In the genomic region with DNA sequence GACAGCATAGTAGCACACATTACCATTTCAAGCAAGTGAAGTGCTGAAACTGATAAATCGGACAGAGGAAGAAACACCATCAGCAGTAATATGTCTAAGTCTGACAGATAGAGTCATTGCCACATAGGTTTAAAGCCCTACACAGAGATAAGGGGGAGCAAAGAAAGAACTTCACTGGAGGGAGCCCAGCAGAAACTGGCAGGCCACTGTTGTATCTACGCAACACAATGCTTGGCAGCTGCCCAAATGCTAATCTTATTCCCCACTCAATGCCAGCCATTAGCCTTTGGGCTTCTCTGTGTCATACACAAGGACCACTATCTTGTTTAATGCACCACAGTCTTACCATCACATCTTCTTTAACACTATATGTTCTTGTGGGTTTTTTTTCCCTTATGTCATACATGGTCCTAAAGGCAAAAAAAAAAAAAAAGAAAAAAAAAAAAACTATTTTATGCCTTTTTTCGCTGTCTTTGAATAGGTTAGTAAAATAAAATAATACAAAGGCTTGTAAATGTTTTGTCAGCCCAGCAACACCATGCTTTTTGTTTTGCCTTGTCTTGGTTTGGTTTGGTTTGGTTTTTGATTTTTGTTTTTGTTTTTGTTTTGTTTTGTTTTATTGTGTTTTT, we compare ENCODE assay signal across 8 mouse cellular contexts.
DNase-seq lines count a peak whose midpoint lies in the region; ATAC-seq and TF ChIP-seq lines count a peak whose summit lies in the region.
"Had no signal": no experiment of that assay in that cellular context is flagged by ENCODE, and none has a peak within 500 bp of the region (broad histone marks: within the 10 kb centered on the region; RNA-seq: fewer than 3 reads in every experiment).

No protein-coding gene starts in this region.

- no peaks in the 10 kb centered on the region for H3K4me1 ChIP-seq in kidney, embryonic 15.5 days
- H3K4me1 ChIP-seq in kidney, embryonic 16.5 days (ENCODE audit: insufficient read depth, low read length), result peaks cover 3% of the 10 kb centered on the region; the same call in 1 of the 2 replicates
- H3K4me1 ChIP-seq in lung, adult 2 months (ENCODE audit: control insufficient read depth, insufficient read depth, low read length), result no peaks in the 10 kb centered on the region

- no peak for TF ChIP-seq CTCF in lung, adult 2 months (IDR thresholded peaks at IDR 0.05; ENCODE audit: insufficient read depth, low read length)

- H3K4me2 ChIP-seq in kidney, embryonic 15.5 days, result no peak overlapping the region
- no peak overlapping the region for H3K4me2 ChIP-seq in kidney, embryonic 16.5 days (replicated peaks; ENCODE audit: low read depth, low read length)
- H3K4me2 ChIP-seq: limb, embryonic 12.5 days had no signal

- WGBS in kidney, embryonic 15.5 days, result 51% methylated on average over 3 of the region's 3 CpGs
- 68% methylated on average over 3 of the region's 3 CpGs for WGBS in kidney, embryonic 16.5 days
- 46% methylated on average over 3 of the region's 3 CpGs for WGBS in lung, adult 2 months

- no peak overlapping the region for H3K4me3 ChIP-seq in kidney, embryonic 15.5 days (replicated peaks)
- no peak overlapping the region for H3K4me3 ChIP-seq in kidney, embryonic 16.5 days (ENCODE audit: low read length)
- no peak overlapping the region for H3K4me3 ChIP-seq in lung, adult 2 months (replicated peaks; ENCODE audit: extremely low read depth, low read depth, low read length)
- H3K4me3 ChIP-seq: limb, embryonic 12.5 days had no signal

- H3K27me3 ChIP-seq in kidney, embryonic 15.5 days, result no peaks in the 10 kb centered on the region
- H3K27me3 ChIP-seq in kidney, embryonic 16.5 days (ENCODE audit: insufficient read depth, low read length), result no peaks in the 10 kb centered on the region
- H3K27me3 ChIP-seq: limb, embryonic 12.5 days had no signal

- H3K9ac ChIP-seq in kidney, embryonic 15.5 days, result no peak overlapping the region
- H3K9ac ChIP-seq in kidney, embryonic 16.5 days (replicated peaks; ENCODE audit: low read length), result no peak overlapping the region
- H3K9ac ChIP-seq: limb, embryonic 12.5 days had no signal

- peak; percentile 57 for DNase-seq in adrenal gland, postnatal 14 days
- peak; percentile 60 to 65 for DNase-seq in heart, adult 18-20 months
- DNase-seq in lung, adult 2 months, result peak; percentile 6
- DNase-seq in right cerebral cortex, postnatal 25 days, result no peak

- ATAC-seq in kidney, embryonic 15.5 days (replicated peaks; ENCODE audit: low FRiP score), result no peak
- ATAC-seq in kidney, embryonic 16.5 days (ENCODE audit: low FRiP score, low TSS enrichment), result no peak
- ATAC-seq in granulocyte monocyte progenitor cell, adult 5-6 weeks (replicated peaks; ENCODE audit: poor library complexity, severe bottlenecking), result no peak

- 0 out of 2 replicates have a peak overlapping the region, but pooled peaks have one; percentile 22 for H3K27ac ChIP-seq in kidney, embryonic 15.5 days
- no peak overlapping the region for H3K27ac ChIP-seq in kidney, embryonic 16.5 days (ENCODE audit: low read length)
- H3K27ac ChIP-seq: limb, embryonic 12.5 days had no signal

- H3K9me3 ChIP-seq in kidney, embryonic 15.5 days (replicated peaks), result no peaks in the 10 kb centered on the region
- no peaks in the 10 kb centered on the region for H3K9me3 ChIP-seq in kidney, embryonic 16.5 days (ENCODE audit: low read length)
- H3K9me3 ChIP-seq: limb, embryonic 12.5 days had no signal

- no peaks in the 10 kb centered on the region for H3K36me3 ChIP-seq in kidney, embryonic 15.5 days
- no peaks in the 10 kb centered on the region for H3K36me3 ChIP-seq in kidney, embryonic 16.5 days (ENCODE audit: insufficient read depth, low read length)
- H3K36me3 ChIP-seq: limb, embryonic 12.5 days had no signal

- no peak for TF ChIP-seq POLR2A in lung, adult 2 months (IDR thresholded peaks at IDR 0.05; ENCODE audit: borderline replicate concordance, extremely low read depth, low read depth, low read length)
